Mouse (Mus musculus): ENCODE measurements at regions not wholly inside any gene's neighbourhood (a gene's known extent, or its start where the extent isn't known, plus 50 kb on each side); places are given as distances from the start of the nearest gene placed in this dataset.

- no peak for DNase-seq
Measured at GRCm38 (mm10) chr4:47746498-47747190, 272.2 kb downstream of the Sec61b start.

DNA sequence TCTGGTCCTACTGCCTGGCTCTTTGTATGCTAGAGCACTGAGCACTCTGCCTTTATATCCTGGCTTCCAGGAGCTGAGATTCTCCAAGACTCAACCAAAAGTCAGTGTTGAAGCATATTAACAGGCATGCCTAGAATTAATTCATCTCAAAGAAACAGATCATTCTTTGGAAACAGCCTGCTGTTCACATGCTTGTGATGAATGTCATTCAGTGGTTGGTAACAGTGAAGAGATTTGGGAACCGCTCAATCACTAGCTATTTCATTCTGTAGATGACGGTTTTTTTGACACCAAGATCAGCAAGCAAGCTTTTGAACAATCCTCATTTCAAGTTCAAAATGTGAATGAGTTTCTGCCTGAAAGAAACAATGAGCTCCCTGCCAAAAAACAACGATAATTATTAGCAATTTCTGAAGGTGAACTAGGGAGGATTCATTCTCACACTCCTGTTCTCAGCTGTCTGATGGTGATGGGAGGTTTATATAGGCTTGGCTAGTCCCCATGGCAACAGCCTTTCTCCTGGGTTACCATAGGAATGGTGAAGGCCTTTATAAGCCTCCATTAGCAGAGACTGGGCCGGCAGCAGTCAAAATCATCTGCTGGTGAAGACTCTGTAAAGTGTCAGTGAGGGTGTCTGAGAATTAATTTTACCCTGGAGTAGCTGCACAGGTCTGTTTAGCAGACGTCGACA is 272.6 kb upstream of the Nr4a3 start:
- DNase-seq: no peak

GRCm38 (mm10) chr4:47774664-47775063 is 270.3 kb upstream of the Nr4a3 start:
- no peak for DNase-seq

- no peak for DNase-seq
Measured at GRCm38 (mm10) chr4:47781039-47781438, 263.9 kb upstream of the Nr4a3 start.

- DNase-seq: no peak
Measured at GRCm38 (mm10) chr4:47796977-47797376, 248.0 kb upstream of the Nr4a3 start.

DNA sequence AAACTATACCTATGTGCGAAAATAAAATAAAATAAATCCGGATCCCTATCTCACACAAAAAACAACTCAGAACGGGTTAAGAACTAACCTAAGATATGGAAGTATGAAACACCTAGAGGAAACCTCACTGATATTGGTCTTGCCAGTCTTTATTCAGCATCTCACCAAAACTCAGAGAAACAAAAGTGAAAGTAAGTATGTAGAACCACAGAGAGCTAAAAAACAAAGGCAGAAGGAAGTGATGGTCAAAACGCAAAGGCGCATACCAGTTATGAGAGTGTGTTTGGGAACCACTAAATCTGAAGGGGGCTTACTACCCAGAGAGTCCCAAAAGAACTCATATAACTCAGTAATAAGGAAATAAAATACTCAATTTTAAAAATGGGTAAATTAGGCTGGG is 245.8 kb upstream of the Nr4a3 start:
- no peak for DNase-seq

DNA sequence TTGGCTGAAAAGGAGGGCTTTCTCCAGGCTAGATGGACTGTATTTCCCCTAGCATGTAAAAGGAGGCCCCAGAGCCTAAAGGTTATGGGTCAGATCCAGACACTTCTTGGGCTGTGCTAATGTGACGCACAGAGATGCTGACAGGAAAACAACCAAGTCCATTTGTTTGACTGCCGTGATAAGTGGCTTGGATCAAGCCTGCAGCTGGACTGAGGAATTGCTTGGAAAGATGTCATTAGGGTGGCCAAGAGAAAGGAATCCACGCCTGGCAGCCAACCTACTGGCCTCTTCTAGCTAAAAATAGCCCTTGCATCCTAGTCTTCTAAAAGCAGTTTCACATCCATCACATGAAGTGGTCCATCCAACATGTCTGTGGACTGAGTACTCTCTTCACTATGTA is 241.8 kb upstream of the Nr4a3 start:
- no peak for DNase-seq

GRCm38 (mm10) chr4:47807877-47808276 is 237.1 kb upstream of the Nr4a3 start:
- peak; percentile 55 to 70 for DNase-seq

DNA sequence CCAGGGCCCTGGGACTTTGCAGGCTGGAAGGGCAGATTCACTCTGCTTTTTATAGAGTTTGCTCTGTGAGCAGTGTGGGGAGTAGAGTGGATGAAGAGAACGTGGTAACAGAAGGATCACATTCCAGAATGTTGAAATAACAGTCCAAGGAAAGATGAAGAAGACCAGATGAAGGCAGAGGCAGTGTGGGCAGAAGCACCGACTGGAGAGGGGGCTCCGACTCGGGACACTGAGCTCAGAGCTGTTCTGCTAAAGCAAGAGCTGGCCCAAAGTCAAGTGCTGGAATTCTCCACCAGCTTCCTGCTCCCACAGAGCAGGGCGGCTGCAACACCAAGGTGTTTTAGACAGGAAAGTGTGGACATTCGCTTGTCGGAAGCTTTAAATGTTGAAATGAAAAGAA is 230.9 kb upstream of the Nr4a3 start:
- peak in 1 of 2 experiments; percentile 10 for DNase-seq

DNA sequence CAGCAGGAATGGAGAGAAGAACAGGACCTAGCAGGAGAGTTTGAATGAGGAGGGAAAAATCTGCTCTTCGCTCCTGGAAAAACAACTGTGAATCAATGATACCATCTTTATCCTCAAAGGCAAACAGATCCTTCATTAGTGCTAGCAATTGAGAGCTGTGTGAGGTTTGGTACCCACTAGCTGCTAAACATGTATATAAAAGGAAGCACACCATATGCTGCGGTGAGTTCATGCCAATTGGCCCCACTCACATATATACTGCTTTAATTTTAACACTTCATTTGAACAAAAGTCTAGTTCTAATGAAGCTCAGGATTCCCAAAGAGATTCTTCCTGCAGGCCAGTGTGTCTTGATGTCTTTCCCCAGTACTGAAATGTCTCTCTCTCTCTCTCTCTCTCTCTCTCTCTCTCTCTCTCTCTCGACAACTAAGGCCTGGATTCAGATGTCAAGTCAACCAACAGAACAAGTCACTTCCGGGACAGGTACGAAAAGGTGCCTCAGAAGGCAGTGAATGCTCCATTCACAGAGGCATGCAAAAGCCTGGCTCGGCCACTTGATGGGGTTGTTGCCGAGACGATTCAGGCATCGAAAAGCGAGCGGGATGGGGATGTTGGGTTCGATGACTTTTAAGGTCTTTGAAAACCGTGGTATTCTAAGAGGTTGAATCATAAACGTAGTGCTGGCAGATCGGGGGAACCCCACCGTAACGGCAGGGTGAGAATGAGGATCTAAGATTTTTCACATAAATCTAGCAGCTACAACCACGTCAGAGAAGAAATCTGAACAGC is 226.4 kb upstream of the Nr4a3 start:
- DNase-seq: no peak

DNA sequence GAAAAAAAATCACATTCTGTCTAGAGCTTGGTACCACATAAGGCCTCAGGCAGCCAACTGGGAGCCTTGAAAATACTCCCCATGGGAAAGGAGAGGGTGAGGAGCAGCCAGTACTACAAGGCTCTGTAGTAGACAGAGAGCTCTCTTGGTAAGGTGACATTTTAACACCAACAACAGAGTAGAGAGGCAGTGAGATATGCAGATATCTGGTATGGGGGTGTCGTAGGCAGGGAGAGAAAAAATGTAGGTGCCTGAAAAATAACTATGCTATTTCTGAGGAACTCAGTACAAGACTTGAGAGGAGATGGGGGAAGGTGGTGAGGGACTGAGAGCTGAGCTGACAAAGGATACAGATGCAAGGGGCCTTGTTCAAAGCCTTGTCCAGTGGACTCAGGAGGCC is 224.4 kb upstream of the Nr4a3 start:
- DNase-seq: no peak

- DNase-seq: no peak
Measured at GRCm38 (mm10) chr4:47823299-47823698, 221.7 kb upstream of the Nr4a3 start.

GRCm38 (mm10) chr4:47824083-47824482 is 220.9 kb upstream of the Nr4a3 start:
- DNase-seq: peak; percentile 15 to 27

DNA sequence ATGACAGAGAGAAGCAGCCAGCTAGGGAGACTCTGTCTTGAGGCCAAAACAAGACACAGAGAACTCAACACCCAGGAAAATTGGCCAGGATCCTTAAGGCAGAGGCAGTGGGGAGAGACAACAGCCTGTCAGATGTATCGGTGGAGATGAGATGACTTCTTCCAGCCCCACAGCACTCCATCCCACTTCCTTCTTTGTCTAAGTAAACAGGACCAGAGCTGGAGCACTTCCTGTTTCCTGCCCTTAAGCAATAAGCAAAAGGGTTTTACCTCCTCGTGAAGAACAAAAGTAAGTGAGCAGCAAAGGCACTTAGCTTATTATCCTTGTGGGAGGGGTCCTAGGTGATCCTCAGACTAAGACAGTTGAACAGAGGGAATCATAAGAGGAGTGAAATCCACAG is 212.0 kb upstream of the Nr4a3 start:
- DNase-seq: no peak

DNA sequence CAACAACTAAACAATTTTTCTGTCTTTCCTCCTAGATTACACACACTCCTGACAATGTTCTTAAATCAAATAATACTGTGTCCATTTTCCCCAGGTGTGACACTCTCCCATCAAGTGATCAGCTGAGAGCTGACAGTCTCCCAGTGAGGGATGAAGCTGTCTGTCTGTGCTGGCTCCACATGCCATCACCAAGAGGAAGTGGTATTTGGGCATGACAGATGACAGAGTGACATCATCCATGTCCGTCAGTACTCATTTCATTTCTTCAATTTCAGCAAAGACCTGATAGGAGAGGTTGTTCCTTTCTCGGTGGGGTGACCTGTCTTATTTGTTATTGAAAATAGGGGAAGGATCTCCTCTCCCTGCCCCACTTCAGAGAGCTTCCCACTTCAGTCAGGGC is 206.5 kb upstream of the Nr4a3 start:
- no peak for DNase-seq

- DNase-seq: no peak
Measured at GRCm38 (mm10) chr4:47842128-47842656, 202.8 kb upstream of the Nr4a3 start.

DNA sequence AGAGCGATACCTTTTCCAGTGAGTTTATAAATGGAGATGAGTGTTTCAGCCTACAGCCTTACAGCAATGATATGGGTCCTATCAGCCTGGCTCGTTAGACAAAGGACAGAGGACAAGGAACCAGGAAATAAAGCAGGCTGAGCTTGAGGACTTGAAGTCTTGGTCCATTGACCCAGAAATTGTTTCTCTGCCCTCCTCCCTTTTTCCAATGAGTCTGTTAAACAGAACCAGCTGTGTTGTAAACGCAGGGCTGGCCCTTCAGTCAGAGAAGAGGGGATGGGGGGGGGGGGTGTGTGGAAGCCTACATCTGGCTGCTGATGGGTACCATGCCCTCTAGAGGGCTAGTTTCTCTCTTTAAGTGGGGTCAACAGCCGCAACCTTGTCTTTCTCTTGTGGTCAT is 199.7 kb upstream of the Nr4a3 start:
- DNase-seq: no peak

DNA sequence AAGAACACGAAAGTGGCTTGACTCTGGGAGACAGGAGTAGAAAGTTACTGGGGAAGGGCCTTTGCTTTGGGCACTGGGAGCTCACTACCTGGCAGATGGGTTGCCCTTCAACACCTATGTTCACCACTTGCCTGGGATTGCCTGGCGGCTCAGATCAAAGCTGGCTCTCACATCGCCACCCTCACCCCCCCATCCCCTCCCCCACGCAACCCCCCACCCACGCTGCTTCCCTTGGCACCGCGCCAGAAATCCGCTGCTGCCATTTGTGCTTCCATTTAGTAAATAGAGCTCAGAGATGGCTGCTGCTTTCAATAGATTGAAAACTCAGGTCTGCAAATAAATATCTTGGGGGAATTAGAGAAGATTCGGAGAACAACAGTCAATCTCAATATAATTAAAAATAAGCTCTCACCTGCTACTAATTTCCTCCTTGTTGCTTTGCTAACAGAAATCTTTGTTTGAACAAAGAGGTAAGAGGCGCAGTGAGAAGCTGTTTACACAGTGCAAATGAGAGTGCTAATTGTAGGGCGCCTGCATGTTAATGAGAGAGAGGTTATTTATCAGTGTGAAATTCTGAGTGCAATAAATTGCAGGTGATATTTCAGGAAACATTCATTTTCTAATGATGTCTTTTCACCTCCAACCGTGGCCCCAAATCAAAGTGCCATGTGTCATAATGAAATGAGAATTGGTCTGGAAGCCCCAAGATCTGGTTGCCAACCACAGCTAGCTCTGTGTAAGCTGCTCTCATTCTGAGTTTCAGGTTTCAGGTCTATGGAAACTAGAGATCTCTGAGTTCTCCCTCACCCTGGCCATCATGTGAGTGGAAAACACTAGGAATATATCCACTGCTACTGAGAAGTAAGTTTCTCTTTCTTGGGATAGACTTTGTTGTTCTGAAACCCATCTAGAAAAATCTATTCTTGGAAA is 198.3 kb upstream of the Nr4a3 start:
- peak; percentile 12 to 21 for DNase-seq

DNA sequence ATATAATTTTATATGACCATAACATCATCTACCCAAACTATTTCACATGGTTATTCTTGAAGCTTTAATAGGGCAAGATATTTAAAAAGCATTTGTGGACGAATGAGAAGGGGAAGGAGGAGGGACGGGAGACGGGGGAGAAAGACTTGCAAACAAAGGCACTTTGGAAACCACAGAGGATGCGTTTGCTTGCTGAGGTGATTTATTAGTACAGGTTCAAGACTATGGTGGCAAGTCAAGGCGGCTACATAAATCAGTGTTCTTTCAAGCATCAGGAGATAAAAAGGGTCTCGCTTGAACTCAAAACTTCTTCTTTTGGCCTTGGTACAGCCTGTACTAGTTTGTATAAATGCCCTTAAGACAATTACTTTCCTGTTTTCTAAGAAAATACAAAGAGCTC is 183.8 kb upstream of the Nr4a3 start:
- DNase-seq: no peak

GRCm38 (mm10) chr4:47870010-47870637 is 174.8 kb upstream of the Nr4a3 start:
- DNase-seq: no peak

- no peak for DNase-seq
Measured at GRCm38 (mm10) chr4:47870638-47871019, 174.3 kb upstream of the Nr4a3 start.

DNA sequence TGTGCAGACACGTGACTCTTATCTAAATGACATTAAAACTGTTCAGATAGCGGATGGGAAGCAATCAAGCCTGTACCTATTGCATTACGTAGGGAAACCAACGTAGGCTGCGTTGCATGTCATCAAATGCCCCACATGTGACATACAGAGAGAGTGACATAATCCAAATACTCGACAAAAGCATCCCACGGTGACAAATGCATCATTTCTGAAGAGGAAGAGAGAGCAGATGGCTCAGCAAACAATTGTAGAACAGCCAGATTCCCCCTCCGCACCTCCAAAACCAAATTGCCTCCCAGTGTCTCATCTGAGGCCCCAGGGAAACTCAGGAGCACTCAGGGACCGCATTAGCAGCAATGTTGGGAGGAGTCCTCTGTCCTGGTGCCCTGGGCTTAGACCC is 163.4 kb upstream of the Nr4a3 start:
- peak; percentile 66 to 68 for DNase-seq

All from cerebellum, postnatal 25 days (tissue).